Mouse (Mus musculus): ENCODE results near the gene Nedd4. TPM values are rescaled to one million over a fixed set of nuclear protein-coding genes. Genes with fewer than 3 reads are reported as not detected.

The Nedd4 gene
- 207 and 216 TPM in 2 replicates for polyA plus RNA-seq (2012; rRNA removed)

DNA sequence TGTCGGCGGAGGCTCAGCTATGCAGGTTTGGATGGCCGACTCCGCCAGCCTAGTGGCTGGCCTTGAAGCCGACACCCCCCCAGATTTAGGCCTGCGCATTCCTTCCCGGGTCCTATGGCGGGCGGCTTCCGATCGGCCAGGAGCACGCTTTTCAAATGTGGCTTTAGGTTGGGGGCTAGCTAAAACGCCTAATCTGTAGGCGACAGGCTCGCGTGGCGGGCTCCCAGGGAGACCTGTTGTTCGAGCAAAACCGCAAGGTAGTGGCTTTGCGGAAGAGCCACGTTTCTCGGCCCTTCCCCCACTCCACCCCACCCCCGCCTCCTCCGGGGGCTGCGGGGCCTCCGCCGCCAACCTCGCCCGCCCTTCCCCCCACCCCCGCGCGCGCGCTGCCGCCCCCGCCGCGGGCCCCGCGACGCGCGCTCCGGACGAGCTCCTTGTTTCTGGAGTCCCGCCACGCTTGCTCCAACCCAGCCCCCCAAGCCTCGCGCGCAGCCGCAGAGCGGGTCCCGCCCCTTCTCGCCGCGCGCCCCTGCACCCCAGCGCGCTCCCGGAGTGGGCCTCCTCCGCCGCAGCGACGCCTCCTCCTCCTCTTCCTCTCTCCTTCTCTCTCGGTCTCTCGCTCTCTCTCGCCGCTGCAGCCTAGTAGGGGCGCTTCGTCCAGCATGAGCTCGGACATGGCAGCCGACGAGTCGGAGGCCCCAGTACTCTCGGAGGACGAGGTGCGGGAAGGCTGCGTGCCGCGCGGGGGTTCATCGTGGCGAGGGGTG lies at the start of gene Nedd4:
Nedd4 (plus strand) TSS at position 452 of the 767 bp plus-strand sequence.
- Histone ChIP-seq H3K27ac (ENCODE audit: insufficient read depth, low read length) (peak within 1 kb of the TSS; percentile 99), H3K4me3 (ENCODE audit: insufficient read depth, low read length) (peak within 1 kb of the TSS; percentile 79), H3K4me1 (ENCODE audit: control insufficient read depth, insufficient read depth, low read length) (peaks cover 9% of the 10 kb centered on the region)
- peak; percentile 91 for TF ChIP-seq POLR2A (IDR thresholded peaks at IDR 0.05; ENCODE audit: extremely low read depth, insufficient read depth, low read length)
- TF ChIP-seq CTCF (IDR thresholded peaks at IDR 0.05; ENCODE audit: extremely low read depth, insufficient read depth, low read length) = no peak

DNA sequence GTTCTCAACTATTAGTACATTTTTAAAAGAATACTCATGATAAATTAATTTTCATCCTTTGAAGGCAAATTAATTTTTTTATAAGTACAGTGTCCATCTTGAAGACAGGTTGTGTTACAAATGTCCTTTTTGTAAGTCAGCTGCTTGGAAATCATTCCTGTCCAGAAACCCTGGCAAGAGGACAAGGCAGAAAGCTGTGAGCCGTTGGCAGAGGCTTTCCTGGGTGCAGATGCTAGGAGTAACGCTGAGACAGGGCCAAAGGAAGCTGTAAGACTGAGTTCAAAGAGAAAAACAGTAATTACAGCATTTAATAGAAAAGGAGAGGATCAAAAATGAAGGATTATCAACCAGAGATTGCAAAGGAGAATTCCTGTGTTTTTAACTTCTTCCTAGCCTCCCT lies 48.3 kb upstream of the Nedd4 start:
- Histone ChIP-seq H3K4me3 (ENCODE audit: insufficient read depth, low read length) (no peak overlapping the region), H3K27ac (ENCODE audit: insufficient read depth, low read length) (no peak overlapping the region), H3K4me1 (ENCODE audit: control insufficient read depth, insufficient read depth, low read length) (no peaks in the 10 kb centered on the region; the same call in 1 of the 2 replicates)
- TF ChIP-seq CTCF (IDR thresholded peaks at IDR 0.05; ENCODE audit: extremely low read depth, insufficient read depth, low read length) (no peak), POLR2A (IDR thresholded peaks at IDR 0.05; ENCODE audit: extremely low read depth, insufficient read depth, low read length) (no peak)

DNA sequence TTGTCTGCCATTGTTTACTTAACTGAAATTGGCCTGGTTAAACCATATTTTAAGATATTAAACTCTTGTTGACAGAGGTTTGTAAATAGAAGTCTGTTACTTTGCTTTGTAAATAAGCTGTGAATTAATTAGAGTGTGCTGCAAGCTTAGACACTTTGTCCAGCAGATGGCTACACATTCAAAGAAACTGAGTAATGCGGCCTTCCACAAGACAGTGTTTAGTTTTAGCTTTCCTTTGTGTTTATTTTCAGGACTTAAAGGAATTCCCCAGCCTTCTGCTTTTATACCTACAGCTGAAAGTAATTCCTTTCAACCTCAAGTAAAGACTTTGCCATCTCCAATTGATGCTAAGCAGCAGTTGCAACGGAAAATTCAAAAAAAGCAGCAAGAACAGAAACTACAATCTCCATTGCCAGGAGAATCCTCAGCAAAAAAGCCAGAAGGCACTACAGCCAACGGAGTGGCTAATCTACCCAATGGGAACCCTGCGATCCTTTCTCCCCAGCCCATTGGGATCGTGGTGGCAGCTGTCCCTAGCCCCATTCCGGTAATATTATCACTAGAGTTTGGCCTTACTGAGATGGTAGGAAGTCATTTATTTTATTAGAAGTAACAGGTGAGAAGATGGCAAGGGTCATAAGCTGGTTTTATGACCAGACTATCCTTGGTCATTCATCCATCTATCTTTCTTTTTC lies 47.2 kb upstream of the Nedd4 start:
- Histone ChIP-seq H3K4me1 (ENCODE audit: control insufficient read depth, insufficient read depth, low read length) (no peaks in the 10 kb centered on the region; the same call in 1 of the 2 replicates), H3K27ac (ENCODE audit: insufficient read depth, low read length) (no peak overlapping the region)
- peak; percentile 11; the same call in 1 of the 2 replicates for TF ChIP-seq CTCF (IDR thresholded peaks at IDR 0.05; ENCODE audit: extremely low read depth, insufficient read depth, low read length)
- TF ChIP-seq POLR2A (IDR thresholded peaks at IDR 0.05; ENCODE audit: extremely low read depth, insufficient read depth, low read length) = no peak

DNA sequence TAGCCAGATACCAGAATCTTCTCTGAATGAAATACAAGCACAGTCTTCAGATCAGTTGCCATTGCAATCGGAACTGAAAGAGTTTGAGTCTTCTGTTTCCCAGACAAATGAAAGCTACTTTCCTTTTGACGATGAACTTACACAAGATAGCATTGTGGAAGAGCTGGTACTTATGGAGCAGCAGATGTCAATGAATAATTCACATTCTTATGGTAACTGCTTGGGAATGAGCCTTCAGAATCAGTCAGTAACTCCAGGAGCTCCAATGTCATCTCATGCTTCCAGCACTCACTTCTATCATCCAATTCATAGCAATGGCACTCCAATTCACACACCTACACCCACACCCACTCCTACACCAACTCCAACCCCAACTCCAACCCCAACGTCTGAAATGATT lies 44.1 kb upstream of the Nedd4 start:
- Histone ChIP-seq H3K27ac (ENCODE audit: insufficient read depth, low read length) (no peak overlapping the region), H3K4me3 (ENCODE audit: insufficient read depth, low read length) (no peak overlapping the region), H3K4me1 (ENCODE audit: control insufficient read depth, insufficient read depth, low read length) (no peaks in the 10 kb centered on the region; the same call in 1 of the 2 replicates)
- TF ChIP-seq CTCF (IDR thresholded peaks at IDR 0.05; ENCODE audit: extremely low read depth, insufficient read depth, low read length) (no peak), POLR2A (IDR thresholded peaks at IDR 0.05; ENCODE audit: extremely low read depth, insufficient read depth, low read length) (no peak)

More for the DNA sequence above, 47.2 kb upstream of the Nedd4 start:
- H3K4me3 ChIP-seq (ENCODE audit: insufficient read depth, low read length) = no peak overlapping the region

DNA sequence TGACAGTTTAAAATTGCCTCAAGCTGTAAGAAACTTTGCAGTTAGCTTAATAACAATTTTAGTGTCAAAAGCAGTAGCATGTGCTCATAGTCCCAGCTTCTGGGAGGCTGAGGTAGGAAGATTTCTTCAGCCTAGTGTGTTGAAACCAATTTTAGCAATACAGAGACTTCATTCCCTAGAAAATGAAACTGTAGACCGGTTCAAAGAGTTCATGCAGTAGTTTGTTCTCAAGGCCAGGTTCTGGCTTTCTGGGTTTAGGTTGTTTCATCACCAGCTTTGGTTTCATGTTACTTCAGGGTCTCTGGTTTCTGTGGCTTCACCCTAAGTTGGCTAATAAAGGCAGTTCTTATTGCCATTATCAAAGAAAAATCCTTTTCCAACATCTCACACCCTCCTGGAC lies 38.5 kb upstream of the Nedd4 start:
- Histone ChIP-seq H3K27ac (ENCODE audit: insufficient read depth, low read length) (no peak overlapping the region), H3K4me3 (ENCODE audit: insufficient read depth, low read length) (no peak overlapping the region), H3K4me1 (ENCODE audit: control insufficient read depth, insufficient read depth, low read length) (0 out of 2 replicates have a peak, but pooled peaks cover under 1% of the 10 kb centered on the region)
- no peak for TF ChIP-seq POLR2A (IDR thresholded peaks at IDR 0.05; ENCODE audit: extremely low read depth, insufficient read depth, low read length)

DNA sequence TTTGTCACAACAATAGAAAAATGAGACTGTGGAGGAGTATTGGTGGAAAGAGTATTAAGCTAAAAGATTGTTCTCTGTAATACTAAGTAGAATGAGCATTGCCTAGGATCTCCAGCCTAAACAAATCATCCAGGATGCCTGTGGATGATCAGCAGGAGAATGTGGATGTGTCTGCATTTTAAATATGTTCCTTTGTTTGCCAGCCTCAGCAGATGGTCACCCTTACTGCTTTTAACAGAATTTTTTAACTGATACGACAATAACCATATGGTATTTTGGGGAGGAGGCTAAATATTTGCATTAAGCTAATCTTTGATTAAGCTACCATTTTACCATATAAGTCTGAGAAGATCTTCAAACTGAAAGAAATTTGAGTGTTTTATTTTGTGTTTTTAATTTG lies 34.5 kb upstream of the Nedd4 start:
- Histone ChIP-seq H3K27ac (ENCODE audit: insufficient read depth, low read length) (no peak overlapping the region), H3K4me3 (ENCODE audit: insufficient read depth, low read length) (no peak overlapping the region), H3K4me1 (ENCODE audit: control insufficient read depth, insufficient read depth, low read length) (0 out of 2 replicates have a peak, but pooled peaks cover 2% of the 10 kb centered on the region)
- no peak for TF ChIP-seq CTCF (IDR thresholded peaks at IDR 0.05; ENCODE audit: extremely low read depth, insufficient read depth, low read length)
- no peak for TF ChIP-seq POLR2A (IDR thresholded peaks at IDR 0.05; ENCODE audit: extremely low read depth, insufficient read depth, low read length)

DNA sequence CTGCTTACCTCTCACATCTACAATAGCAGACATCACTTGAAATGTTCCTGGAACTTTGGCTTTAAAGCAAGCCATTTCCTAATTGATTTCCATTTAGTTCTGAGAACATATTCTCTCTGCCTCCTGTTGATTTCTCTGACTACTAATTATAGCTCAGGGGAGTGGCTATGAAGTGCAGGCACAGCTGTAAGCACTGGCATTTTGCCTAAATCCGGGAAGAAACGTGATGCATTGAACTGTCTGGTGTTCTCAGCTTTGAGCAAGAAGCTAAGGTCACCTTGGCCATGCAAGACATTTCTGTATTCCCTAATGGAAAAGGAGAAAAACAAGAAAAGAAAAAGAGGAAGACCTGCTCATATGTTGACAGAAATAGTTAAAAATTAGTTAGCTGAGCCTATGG lies 33.6 kb upstream of the Nedd4 start:
- Histone ChIP-seq H3K4me1 (ENCODE audit: control insufficient read depth, insufficient read depth, low read length) (0 out of 2 replicates have a peak, but pooled peaks cover 2% of the 10 kb centered on the region), H3K4me3 (ENCODE audit: insufficient read depth, low read length) (no peak overlapping the region), H3K27ac (ENCODE audit: insufficient read depth, low read length) (no peak overlapping the region)
- TF ChIP-seq CTCF (IDR thresholded peaks at IDR 0.05; ENCODE audit: extremely low read depth, insufficient read depth, low read length) (no peak), POLR2A (IDR thresholded peaks at IDR 0.05; ENCODE audit: extremely low read depth, insufficient read depth, low read length) (no peak)

DNA sequence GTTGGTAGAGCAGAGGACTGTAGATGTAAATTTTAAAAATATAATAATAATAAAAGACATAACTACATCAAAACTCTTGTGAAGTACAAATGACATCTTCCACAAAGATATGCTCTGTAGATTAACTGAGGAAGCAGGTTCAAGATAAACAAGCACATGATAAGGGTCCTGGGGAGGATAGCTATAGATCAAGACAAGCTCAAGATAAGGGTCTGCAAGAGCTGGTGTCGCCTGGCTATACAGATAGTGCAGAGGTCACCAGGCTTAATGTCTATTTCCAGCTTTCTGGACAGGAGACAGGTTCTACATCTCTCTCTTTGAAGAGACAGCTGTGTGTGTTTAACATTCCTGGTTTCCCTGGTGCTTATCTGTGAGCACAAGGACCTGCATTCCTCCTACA lies 29.9 kb upstream of the Nedd4 start:
- TF ChIP-seq POLR2A (IDR thresholded peaks at IDR 0.05; ENCODE audit: extremely low read depth, insufficient read depth, low read length) (no peak), CTCF (IDR thresholded peaks at IDR 0.05; ENCODE audit: extremely low read depth, insufficient read depth, low read length) (no peak)
- H3K4me1 ChIP-seq (ENCODE audit: control insufficient read depth, insufficient read depth, low read length) = 0 out of 2 replicates have a peak, but pooled peaks cover 2% of the 10 kb centered on the region
- no peak overlapping the region for H3K4me3 ChIP-seq (ENCODE audit: insufficient read depth, low read length)
- no peak overlapping the region for H3K27ac ChIP-seq (ENCODE audit: insufficient read depth, low read length)

DNA sequence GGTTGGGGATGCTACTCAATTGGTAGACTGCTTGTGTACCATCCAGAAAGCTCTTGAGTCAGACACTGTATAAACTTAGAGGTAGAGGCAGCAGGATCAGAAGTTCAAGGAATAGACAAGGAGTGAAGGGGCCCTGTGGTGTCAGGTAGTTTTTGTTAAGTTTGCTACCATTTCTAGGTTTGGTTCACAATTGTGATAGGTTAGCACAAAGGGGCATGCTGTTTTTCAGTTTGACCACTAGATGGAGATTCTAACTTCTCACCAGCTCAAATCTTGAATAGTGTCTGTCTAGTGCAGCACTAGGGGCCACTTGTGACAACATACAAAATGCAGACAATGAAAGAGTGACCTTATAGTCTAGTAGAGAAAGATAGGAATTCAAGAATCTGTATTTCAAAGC lies 27.0 kb upstream of the Nedd4 start:
- Histone ChIP-seq H3K4me3 (ENCODE audit: insufficient read depth, low read length) (no peak overlapping the region), H3K4me1 (ENCODE audit: control insufficient read depth, insufficient read depth, low read length) (no peaks in the 10 kb centered on the region), H3K27ac (ENCODE audit: insufficient read depth, low read length) (no peak overlapping the region)
- no peak for TF ChIP-seq POLR2A (IDR thresholded peaks at IDR 0.05; ENCODE audit: extremely low read depth, insufficient read depth, low read length)
- peak; percentile 32; the same call in 1 of the 2 replicates for TF ChIP-seq CTCF (IDR thresholded peaks at IDR 0.05; ENCODE audit: extremely low read depth, insufficient read depth, low read length)
